Mouse (Mus musculus) liver, embryonic 14.5 days (tissue): Measurements from ENCODE around the gene Tlnrd1. TPM values are rescaled to one million over a fixed set of nuclear protein-coding genes. Genes with fewer than 3 reads are reported as not detected.

Source experiments
- ATAC-seq: fragments of 200-750 bp; cut with Nextera tagmentation; 2 replicates; pipeline ENCODE4 v1.8.0; 2017; ENCODE audit warnings: moderate number of reproducible peaks, mild to moderate bottlenecking, moderate library complexity; ENCODE audit not compliant: insufficient read depth
- DNase-seq, 3 experiments: peaks; one replicate each; pipeline ENCODE4 v3.0.0-alpha.2; 2012 to 2013; ENCODE audit warnings: low read depth in 3 of 3, low spot score in 3 of 3
- H3K27ac ChIP-seq: fragments of 300-500 bp; sonication (generic); 2 replicates; pipeline ENCODE4 v1.5.1; 2014; ENCODE audit warnings: moderate library complexity, mild to moderate bottlenecking, control low read depth, inconsistent platforms
- H3K27me3 ChIP-seq: fragments of 300-500 bp; sonication (generic); 2 replicates; pipeline ENCODE4 v1.6.1; 2014; ENCODE audit warnings: mild to moderate bottlenecking, low read length, moderate library complexity; ENCODE audit not compliant: control insufficient read depth, insufficient read depth
- H3K36me3 ChIP-seq: fragments of 300-500 bp; sonication (generic); replicated peaks from 2 replicates; pipeline ENCODE4 v1.6.1; 2014; ENCODE audit warnings: low read depth; ENCODE audit not compliant: control insufficient read depth, insufficient read depth
- H3K4me1 ChIP-seq, 2 experiments: fragments of 200-500 bp in 1 of 2; fragments of 300-500 bp in 1 of 2; sonication (generic) in 1 of 2; replicated peaks; 2 replicates each; pipeline ENCODE4 v1.6.1; 2012 to 2014; ENCODE audit warnings: antibody characterized with exemption in 1 of 2, inconsistent platforms in 1 of 2, low read length in 1 of 2; ENCODE audit not compliant: control insufficient read depth in 2 of 2, insufficient read depth in 2 of 2
- H3K4me2 ChIP-seq: fragments of 300-500 bp; sonication (generic); 2 replicates; pipeline ENCODE4 v1.6.1; 2014; ENCODE audit warnings: low read depth, mild to moderate bottlenecking, control low read depth, moderate library complexity
- H3K4me3 ChIP-seq, 2 experiments: fragments of 200-500 bp in 1 of 2; fragments of 300-500 bp in 1 of 2; sonication (generic) in 1 of 2; 2 replicates each; pipeline ENCODE4 v1.5.1; 2012 to 2014; ENCODE audit warnings: low read depth in 2 of 2, low read length in 2 of 2, mild to moderate bottlenecking in 2 of 2, control low read depth in 1 of 2, inconsistent platforms in 1 of 2, moderate library complexity in 1 of 2; ENCODE audit not compliant: insufficient read depth in 1 of 2
- H3K9ac ChIP-seq: fragments of 300-500 bp; sonication (generic); replicated peaks from 2 replicates; pipeline ENCODE4 v1.6.1; 2014; ENCODE audit warnings: mild to moderate bottlenecking, control low read depth, moderate library complexity
- H3K9me3 ChIP-seq: fragments of 300-500 bp; sonication (generic); 2 replicates; pipeline ENCODE4 v1.6.1; 2016; ENCODE audit warnings: low read length, mixed read lengths; ENCODE audit not compliant: control insufficient read depth
- CTCF ChIP-seq: IDR thresholded peaks from 2 replicates; pipeline ENCODE4 v1.5.1; 2016; ENCODE audit warnings: antibody characterized with exemption, low read depth, control low read depth
- EP300 ChIP-seq: IDR thresholded peaks from 2 replicates; pipeline ENCODE4 v1.6.1; 2016; ENCODE audit warnings: antibody characterized with exemption, low read depth
- WGBS: fragments of 180-500 bp; shearing (Covaris S2); extraction: QIAGEN DNeasy Blood & Tissue Kit; methylation state at CpG from one replicate; pipeline ENCODE4 v1.1.7; 2014; ENCODE audit not compliant: insufficient replicate concordance; 5-methylcytosine and 5-hydroxymethylcytosine counted together
- polyA plus RNA-seq, 2 experiments: library from polyadenylated mRNA; depleted of rRNA in 1 of 2; stranded (reverse) in 1 of 2; unstranded in 1 of 2; fragments of >200 nt; fragmentation: Nextera tagmentation in 1 of 2; extraction: Ambion mirVana in 1 of 2; gene quantifications; 2 replicates each; pipeline versions ENCODE4 v1.2.1 to v1.2.3; 2012 to 2014

The Tlnrd1 gene
- polyA plus RNA-seq, 2 experiments: 9.9 to 16.7 TPM

GRCm38 (mm10) chr7:83852381-83853380 is 31.4 kb downstream of the Tlnrd1 start:
- Histone ChIP-seq H3K36me3 (no peaks in the 10 kb centered on the region), H3K9ac (no peak overlapping the region), H3K4me3 (no peak overlapping the region), H3K27me3 (no peaks in the 10 kb centered on the region), H3K9me3 (no peaks in the 10 kb centered on the region), H3K4me1 (peaks cover 0 to 4% of the 10 kb centered on the region in 2 experiments; a peak in 1 of 4 replicates), H3K27ac (no peak overlapping the region), H3K4me2 (no peak overlapping the region)
- TF ChIP-seq EP300 (no peak), CTCF (no peak)
- no peak for ATAC-seq
- WGBS: 41% methylated on average over 5 of the region's 5 CpGs
- no peak for DNase-seq

- 54% methylated on average over 5 of the region's 5 CpGs for WGBS
- H3K9ac ChIP-seq: no peak overlapping the region
- H3K4me1 ChIP-seq: peaks cover 0 to 9% of the 10 kb centered on the region in 2 experiments; a peak in 1 of 4 replicates
- no peaks in the 10 kb centered on the region for H3K36me3 ChIP-seq
- DNase-seq (no peak), ATAC-seq (no peak)
- H3K9me3 ChIP-seq: no peaks in the 10 kb centered on the region
- no peak overlapping the region for H3K4me3 ChIP-seq
- H3K27ac ChIP-seq: no peak overlapping the region
- TF ChIP-seq EP300: no peak
- TF ChIP-seq CTCF: no peak
- no peaks in the 10 kb centered on the region for H3K27me3 ChIP-seq
- no peak overlapping the region for H3K4me2 ChIP-seq
Observed at GRCm38 (mm10) chr7:83851569-83852380, 32.3 kb downstream of the Tlnrd1 start.

- Histone ChIP-seq H3K27me3 (no peaks in the 10 kb centered on the region), H3K36me3 (no peaks in the 10 kb centered on the region), H3K4me3 (no peak overlapping the region), H3K4me2 (no peak overlapping the region), H3K9me3 (no peaks in the 10 kb centered on the region), H3K4me1 (peaks cover 0 to 10% of the 10 kb centered on the region in 2 experiments; a peak in 1 of 4 replicates), H3K27ac (no peak overlapping the region), H3K9ac (no peak overlapping the region)
- 42% methylated on average over 5 of the region's 5 CpGs for WGBS
- DNase-seq (no peak), ATAC-seq (no peak)
- TF ChIP-seq EP300 (no peak), CTCF (no peak)
Observed at GRCm38 (mm10) chr7:83847187-83848075, 36.7 kb downstream of the Tlnrd1 start.

- ATAC-seq (no peak), DNase-seq (no peak)
- TF ChIP-seq CTCF: no peak
- no peak for TF ChIP-seq EP300
- no peak overlapping the region for H3K4me2 ChIP-seq
- peaks cover 0 to 14% of the 10 kb centered on the region in 2 experiments; a peak in 2 of 4 replicates for H3K4me1 ChIP-seq
- no peak overlapping the region for H3K9ac ChIP-seq
- WGBS: 76% methylated on average over 3 of the region's 3 CpGs
- no peaks in the 10 kb centered on the region for H3K9me3 ChIP-seq
- no peaks in the 10 kb centered on the region for H3K36me3 ChIP-seq
- H3K4me3 ChIP-seq: no peak overlapping the region
- no peaks in the 10 kb centered on the region for H3K27me3 ChIP-seq
- no peak overlapping the region for H3K27ac ChIP-seq
Observed at GRCm38 (mm10) chr7:83844807-83845206, 39.3 kb downstream of the Tlnrd1 start.
